Mouse (Mus musculus) urinary bladder, postnatal 36 days (tissue): ENCODE results near the gene Adcy9.
"Not testable (repeated sequence)": the region's sequence is repeated elsewhere in the genome, so short reads cannot be mapped to it uniquely, and the experiment has no call there.

Experiments used
- DNase-seq, 2 experiments: peaks; one replicate each; pipeline ENCODE4 v3.0.0; 2022; ENCODE audit warnings: low spot score in 2 of 2, mixed read lengths in 1 of 2

Adcy9 gene

GRCm38 (mm10) chr16:4382406-4382805 is 37.9 kb downstream of the Adcy9 start:
- no peak for DNase-seq

GRCm38 (mm10) chr16:4381487-4381886 is 38.8 kb downstream of the Adcy9 start:
- no peak for DNase-seq

- no peak for DNase-seq
Measured at GRCm38 (mm10) chr16:4378788-4379187, 41.5 kb downstream of the Adcy9 start.

GRCm38 (mm10) chr16:4377556-4377955 is 42.7 kb downstream of the Adcy9 start:
- DNase-seq, result no peak

- peak in 1 of 2 experiments; percentile 66 for DNase-seq
Measured at GRCm38 (mm10) chr16:4374780-4375380, 45.4 kb downstream of the Adcy9 start.

GRCm38 (mm10) chr16:4374270-4374669 is 46.0 kb downstream of the Adcy9 start:
- no peak for DNase-seq

- DNase-seq, result no peak
Measured at GRCm38 (mm10) chr16:4371039-4371438, 49.3 kb downstream of the Adcy9 start.

GRCm38 (mm10) chr16:4370141-4370541 is 50.2 kb downstream of the Adcy9 start:
- DNase-seq, result peak in 1 of 2 experiments; percentile 70

- DNase-seq, result no peak
Measured at GRCm38 (mm10) chr16:4367930-4368329, 52.4 kb downstream of the Adcy9 start.

GRCm38 (mm10) chr16:4367291-4367690 is 53.0 kb downstream of the Adcy9 start:
- DNase-seq, result no peak

- DNase-seq, result no peak
Measured at GRCm38 (mm10) chr16:4366671-4367070, 53.6 kb downstream of the Adcy9 start.

- no peak for DNase-seq
Measured at GRCm38 (mm10) chr16:4363341-4364116, 56.8 kb downstream of the Adcy9 start.

GRCm38 (mm10) chr16:4355260-4356043 is 64.8 kb downstream of the Adcy9 start:
- no peak for DNase-seq

GRCm38 (mm10) chr16:4342579-4342978 is 77.7 kb downstream of the Adcy9 start:
- DNase-seq, result no peak

- no peak for DNase-seq
Measured at GRCm38 (mm10) chr16:4341316-4342062, 78.8 kb downstream of the Adcy9 start.

- DNase-seq, result not testable (repeated sequence)
Measured at GRCm38 (mm10) chr16:4339216-4339615, 81.1 kb downstream of the Adcy9 start.

GRCm38 (mm10) chr16:4337269-4337668 is 83.0 kb downstream of the Adcy9 start:
- DNase-seq, result no peak

- DNase-seq, result no peak
Measured at GRCm38 (mm10) chr16:4333788-4334187, 86.5 kb downstream of the Adcy9 start.

GRCm38 (mm10) chr16:4333371-4333770 is 86.9 kb downstream of the Adcy9 start:
- DNase-seq, result no peak

GRCm38 (mm10) chr16:4327081-4327480 is 93.2 kb downstream of the Adcy9 start:
- no peak for DNase-seq

- no peak for DNase-seq
Measured at GRCm38 (mm10) chr16:4325801-4326200, 94.5 kb downstream of the Adcy9 start.

- DNase-seq, result no peak
Measured at GRCm38 (mm10) chr16:4324967-4325366, 95.3 kb downstream of the Adcy9 start.
